Mouse (Mus musculus) ES-Bruce4 (cell line): ENCODE data around the gene Mpl. TPM values are rescaled to one million over a fixed set of nuclear protein-coding genes. Genes with fewer than 3 reads are reported as not detected.

Experiments used
- H3K27ac ChIP-seq: 2 replicates; pipeline ENCODE4 v1.5.1; 2012; ENCODE audit warnings: low read length, inconsistent platforms; ENCODE audit not compliant: insufficient read depth
- H3K27me3 ChIP-seq: 2 replicates; pipeline ENCODE4 v1.6.1; 2012; ENCODE audit warnings: mild to moderate bottlenecking, low read length, inconsistent platforms; ENCODE audit not compliant: control insufficient read depth, poor library complexity, insufficient read depth, severe bottlenecking
- H3K36me3 ChIP-seq: 2 replicates; pipeline ENCODE4 v1.6.1; 2012; ENCODE audit warnings: inconsistent platforms, mild to moderate bottlenecking, low read length, moderate library complexity; ENCODE audit not compliant: control insufficient read depth, poor library complexity, insufficient read depth, severe bottlenecking
- H3K4me1 ChIP-seq: one replicate; pipeline ENCODE4 v1.8.1; 2011; ENCODE audit warnings: low read length; ENCODE audit not compliant: control insufficient read depth, insufficient read depth
- H3K4me3 ChIP-seq: 2 replicates; pipeline ENCODE4 v1.5.1; 2011; ENCODE audit warnings: low read depth, mild to moderate bottlenecking, low read length
- H3K9ac ChIP-seq: 2 replicates; pipeline ENCODE4 v1.6.1; 2012; ENCODE audit warnings: low read depth, mild to moderate bottlenecking, inconsistent platforms; ENCODE audit not compliant: poor library complexity, severe bottlenecking
- H3K9me3 ChIP-seq: replicated peaks from 2 replicates; pipeline ENCODE4 v1.6.1; 2012; ENCODE audit warnings: mild to moderate bottlenecking, low read length, inconsistent platforms; ENCODE audit not compliant: control insufficient read depth, poor library complexity, insufficient read depth, severe bottlenecking
- CTCF ChIP-seq: IDR thresholded peaks from one replicate; pipeline ENCODE4 v1.8.1; 2011; ENCODE audit warnings: low read depth, low read length
- EP300 ChIP-seq: IDR thresholded peaks from 2 replicates; pipeline ENCODE4 v1.6.1; 2011; ENCODE audit warnings: low read depth, low read length; ENCODE audit not compliant: insufficient read depth
- POLR2A ChIP-seq: IDR thresholded peaks from one replicate; pipeline ENCODE4 v1.8.1; 2011; ENCODE audit warnings: low read length; ENCODE audit not compliant: insufficient read depth
- polyA plus RNA-seq: library from polyadenylated mRNA; stranded (reverse); fragments of >200 nt; gene quantifications from 2 replicates; pipeline ENCODE4 v1.2.4, GENCODE M21; 2011; ENCODE audit warnings: low read depth; ENCODE audit not compliant: missing spikeins, insufficient read depth, insufficient read length

Mpl gene
- polyA plus RNA-seq, 1 experiment: not detected

DNA sequence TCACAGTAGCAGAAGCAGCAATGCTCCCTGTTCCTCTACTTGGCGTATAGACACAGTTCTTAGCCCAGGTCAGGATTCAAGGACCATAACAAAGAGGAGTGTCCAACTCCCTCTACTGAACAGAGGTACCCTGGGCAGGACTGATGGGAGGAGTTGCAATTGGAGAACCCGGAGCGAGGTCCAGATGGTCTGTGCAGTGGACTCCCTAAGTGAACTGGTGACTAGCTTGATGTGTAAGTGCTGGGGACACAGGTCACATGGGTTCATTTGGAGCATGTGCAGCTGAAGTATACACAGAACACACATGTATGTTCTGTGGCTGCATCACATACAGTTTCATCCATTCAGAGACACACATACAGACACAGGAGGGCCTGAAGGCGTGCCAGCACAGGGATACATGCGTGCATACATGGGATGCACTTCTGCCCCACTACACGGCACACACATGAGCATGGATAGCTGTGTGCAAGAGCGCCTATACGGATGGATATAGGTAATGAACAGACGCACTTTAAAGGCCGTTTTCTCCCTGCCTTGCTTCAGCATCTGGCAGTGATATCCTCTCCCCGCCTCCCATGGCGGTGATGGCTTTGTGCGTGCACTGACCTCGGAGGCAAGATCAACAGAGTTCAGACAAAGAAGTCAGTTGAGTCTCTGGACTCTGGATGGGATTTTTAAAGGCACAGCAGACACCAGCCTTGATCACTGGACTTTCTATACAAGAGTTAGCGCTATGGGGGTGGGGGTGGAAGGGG is 19.6 kb upstream of the Mpl start:
- H3K4me3 ChIP-seq: no peak overlapping the region
- no peaks in the 10 kb centered on the region for H3K36me3 ChIP-seq
- no peak overlapping the region for H3K27ac ChIP-seq
- no peak overlapping the region for H3K9ac ChIP-seq
- no peaks in the 10 kb centered on the region for H3K4me1 ChIP-seq
- TF ChIP-seq POLR2A (no peak), EP300 (no peak)
- no peaks in the 10 kb centered on the region for H3K27me3 ChIP-seq
- H3K9me3 ChIP-seq: 0 out of 2 replicates have a peak, but pooled peaks cover 3% of the 10 kb centered on the region

DNA sequence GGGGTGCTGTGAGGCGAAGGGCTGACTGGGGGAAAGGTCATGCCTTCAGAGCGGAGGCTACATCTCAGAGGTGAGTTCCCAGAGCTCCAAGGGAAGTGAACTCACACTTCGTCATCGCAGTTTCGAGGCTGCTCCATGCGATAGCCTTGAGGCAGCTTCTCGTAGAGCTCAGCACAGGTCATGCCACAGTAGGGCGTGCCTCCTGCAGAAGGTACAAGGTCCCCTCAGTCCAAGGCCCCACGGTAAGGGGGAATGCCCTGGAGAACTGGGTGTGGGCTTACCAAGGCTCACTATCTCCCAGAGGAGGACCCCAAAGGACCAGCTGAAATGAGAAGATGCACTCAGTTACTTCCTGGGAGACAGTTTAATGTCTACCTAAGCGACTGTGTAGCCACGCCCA is 15.4 kb upstream of the Mpl start:
- Histone ChIP-seq H3K27ac (no peak overlapping the region), H3K9ac (no peak overlapping the region), H3K9me3 (0 out of 2 replicates have a peak, but pooled peaks cover 3% of the 10 kb centered on the region), H3K4me1 (no peaks in the 10 kb centered on the region), H3K27me3 (no peaks in the 10 kb centered on the region), H3K36me3 (no peaks in the 10 kb centered on the region), H3K4me3 (no peak overlapping the region)
- TF ChIP-seq CTCF (no peak), EP300 (no peak), POLR2A (no peak)

DNA sequence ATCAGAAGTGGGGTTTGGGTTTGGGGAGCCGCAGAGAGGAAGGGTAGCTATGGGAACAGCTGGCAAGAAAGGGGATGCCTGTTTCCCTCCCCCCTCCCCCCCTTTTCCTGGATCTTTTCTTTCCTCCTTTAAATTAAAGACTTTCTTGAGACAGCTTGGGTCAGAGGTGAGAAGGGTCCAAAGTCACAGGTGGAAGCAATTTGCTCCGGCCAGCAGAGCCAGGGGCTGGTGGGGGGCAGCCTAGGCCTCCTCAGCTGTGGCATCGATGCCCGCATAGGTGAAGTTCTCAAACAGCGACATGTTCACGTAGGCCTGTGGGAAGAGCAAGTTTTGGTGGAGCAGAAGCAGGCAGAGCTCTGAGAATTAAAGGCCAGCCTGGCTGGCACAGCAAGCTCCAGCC is 14.0 kb upstream of the Mpl start:
- Histone ChIP-seq H3K36me3 (no peaks in the 10 kb centered on the region), H3K9me3 (0 out of 2 replicates have a peak, but pooled peaks cover 3% of the 10 kb centered on the region), H3K4me3 (no peak overlapping the region), H3K4me1 (no peaks in the 10 kb centered on the region), H3K27ac (no peak overlapping the region), H3K27me3 (no peaks in the 10 kb centered on the region), H3K9ac (no peak overlapping the region)
- TF ChIP-seq CTCF (no peak), POLR2A (no peak), EP300 (no peak)

- Histone ChIP-seq H3K9ac (no peak overlapping the region), H3K4me3 (no peak overlapping the region), H3K27ac (no peak overlapping the region), H3K27me3 (no peaks in the 10 kb centered on the region), H3K4me1 (no peaks in the 10 kb centered on the region), H3K36me3 (no peaks in the 10 kb centered on the region), H3K9me3 (no peaks in the 10 kb centered on the region)
- TF ChIP-seq POLR2A (no peak), CTCF (no peak), EP300 (no peak)
Measured at GRCm38 (mm10) chr4:118465697-118466163, 8.4 kb upstream of the Mpl start.

GRCm38 (mm10) chr4:118464956-118465355 is 7.6 kb upstream of the Mpl start:
- Histone ChIP-seq H3K27me3 (no peaks in the 10 kb centered on the region), H3K27ac (no peak overlapping the region), H3K36me3 (no peaks in the 10 kb centered on the region), H3K4me3 (no peak overlapping the region), H3K9me3 (no peaks in the 10 kb centered on the region), H3K4me1 (no peaks in the 10 kb centered on the region), H3K9ac (no peak overlapping the region)
- TF ChIP-seq EP300 (no peak), POLR2A (no peak), CTCF (no peak)

- Histone ChIP-seq H3K27ac (no peak overlapping the region), H3K27me3 (no peaks in the 10 kb centered on the region)
Measured at GRCm38 (mm10) chr4:118446415-118447153, 10.7 kb downstream of the Mpl start.

More at GRCm38 (mm10) chr4:118446415-118447153, 10.7 kb downstream of the Mpl start:
- Histone ChIP-seq H3K9ac (0 out of 2 replicates have a peak overlapping the region, but pooled peaks have one; percentile 20), H3K9me3 (no peaks in the 10 kb centered on the region), H3K4me1 (peaks cover 3% of the 10 kb centered on the region), H3K36me3 (no peaks in the 10 kb centered on the region), H3K4me3 (peak overlapping the region; percentile 45)
- no peak for TF ChIP-seq POLR2A
- TF ChIP-seq CTCF: no peak
- TF ChIP-seq EP300: no peak
